Mouse (Mus musculus): ENCODE data around the gene Fam98b.

Gene Fam98b

DNA sequence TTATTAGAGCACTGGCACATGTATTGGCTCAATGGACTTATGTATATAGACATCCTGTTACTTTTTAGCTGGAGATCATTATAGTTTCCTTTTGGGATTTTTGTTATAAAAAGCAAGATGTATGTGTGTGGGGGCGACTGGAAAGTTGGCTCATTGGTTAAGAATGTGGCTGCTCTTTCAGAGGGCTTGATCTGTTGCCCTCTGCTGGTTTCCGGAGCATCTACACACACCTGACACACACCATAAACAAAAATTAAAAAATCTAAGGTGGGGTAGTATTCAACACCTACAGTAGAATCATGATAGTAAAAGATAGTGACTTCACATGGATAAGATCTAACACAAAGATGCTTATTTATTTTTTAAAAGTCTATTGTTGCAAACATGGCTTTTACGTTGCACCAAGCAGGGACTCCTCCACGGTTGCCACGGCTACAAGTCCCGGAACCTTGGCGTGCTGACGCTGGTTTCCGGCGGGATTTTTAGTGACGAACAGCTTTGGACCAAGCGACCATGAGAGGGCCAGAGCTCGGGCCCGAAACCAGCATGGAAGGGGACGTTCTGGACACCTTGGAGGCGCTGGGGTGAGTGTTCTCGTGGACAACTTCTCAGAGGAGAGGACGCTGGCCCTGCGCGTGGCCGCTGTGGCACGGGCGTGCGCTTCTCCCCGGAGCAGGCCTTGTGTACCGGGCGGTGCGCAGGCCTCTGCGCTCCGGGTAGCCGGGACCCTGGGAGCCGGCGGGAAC, at the start of gene Fam98b:
TSS of gene Fam98b (plus strand) at position 485 of the 746 bp plus-strand sequence.
- DNase-seq (ENCODE audit: low read depth, low spot score), result peak; percentile 93

DNA sequence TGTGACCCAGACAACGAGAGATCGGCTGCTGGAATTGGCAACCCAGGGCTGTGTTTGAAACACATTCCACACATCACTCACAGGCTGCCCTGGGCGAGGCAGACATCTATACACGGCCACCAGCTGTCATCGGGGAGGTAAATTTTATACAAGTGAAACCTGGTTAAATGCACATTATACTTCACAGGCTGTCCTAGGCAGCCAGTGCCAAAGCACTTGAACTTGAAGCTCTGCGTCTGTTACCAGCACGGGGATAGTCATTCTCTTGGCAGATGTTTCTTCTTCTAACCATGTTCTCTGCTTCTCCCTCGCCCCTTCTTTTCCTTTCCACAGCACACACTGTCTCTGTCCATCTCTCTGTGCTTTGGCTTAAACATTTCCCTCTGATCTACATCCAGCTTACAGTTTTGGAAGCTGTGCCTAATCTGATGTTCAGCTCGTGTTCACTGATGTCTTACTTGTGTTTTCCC, 48.6 kb upstream of the Fam98b start:
- no peak for DNase-seq (ENCODE audit: low read depth, low spot score)

DNA sequence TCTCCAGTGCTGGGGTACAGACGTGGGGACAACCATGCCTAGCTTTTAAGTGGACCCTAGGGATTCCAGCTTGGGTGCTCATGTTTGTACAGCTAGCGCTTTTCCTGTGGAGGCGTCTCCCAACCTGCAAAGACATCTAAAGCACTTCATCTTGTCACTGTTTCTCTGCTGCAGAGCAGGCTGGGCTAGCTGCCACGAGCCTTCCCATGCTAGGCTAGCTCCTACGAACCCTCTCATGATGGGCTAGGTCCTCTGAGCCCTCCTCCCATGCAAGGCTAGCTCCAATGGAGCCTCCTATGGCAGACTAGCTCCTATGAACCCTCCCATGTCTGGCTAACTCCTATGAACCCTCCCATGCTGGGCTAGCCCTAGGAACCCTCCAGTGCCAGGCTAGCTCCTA, 46.2 kb upstream of the Fam98b start:
- no peak for DNase-seq (ENCODE audit: low read depth, low spot score)

DNA sequence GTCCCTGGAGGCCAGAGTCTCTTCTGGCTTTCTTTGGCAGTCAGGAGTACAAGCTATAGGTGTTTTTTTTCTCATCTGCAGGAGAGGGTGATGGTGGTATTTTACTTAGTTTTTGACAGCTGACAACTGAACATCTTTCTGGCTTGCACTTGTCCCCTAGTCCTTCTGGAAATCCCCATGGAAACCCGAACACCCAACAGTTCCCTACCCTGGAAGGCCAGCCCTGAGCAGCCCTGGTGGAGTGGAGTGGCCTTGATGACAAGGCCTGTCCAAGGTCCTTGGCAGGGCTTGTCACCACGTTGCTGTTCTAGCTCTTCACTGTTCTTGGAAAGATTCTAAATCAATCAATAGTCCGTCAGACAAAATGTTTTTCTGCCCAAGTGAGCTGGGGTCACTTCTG, 45.0 kb upstream of the Fam98b start:
- DNase-seq (ENCODE audit: low read depth, low spot score), result no peak

DNA sequence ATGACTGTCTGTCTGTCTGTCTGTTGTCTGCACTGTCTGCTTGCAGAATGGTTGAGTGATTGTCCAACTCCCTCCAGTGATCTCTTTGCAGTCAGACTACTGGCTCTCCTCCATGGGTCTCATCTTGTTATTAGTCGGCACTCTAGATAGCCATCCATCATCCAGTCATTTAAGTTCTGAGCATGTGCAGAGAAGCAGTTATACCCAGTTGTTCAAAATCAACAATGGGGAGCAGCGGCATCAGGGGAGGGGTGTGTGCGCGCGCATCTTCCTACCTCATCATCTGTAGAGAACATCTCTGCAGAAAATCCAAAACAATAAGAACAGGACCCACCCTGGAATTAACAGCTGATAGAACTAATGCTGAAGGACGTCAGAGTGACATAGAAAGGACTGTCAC, 44.5 kb upstream of the Fam98b start:
- no peak for DNase-seq (ENCODE audit: low read depth, low spot score)

DNA sequence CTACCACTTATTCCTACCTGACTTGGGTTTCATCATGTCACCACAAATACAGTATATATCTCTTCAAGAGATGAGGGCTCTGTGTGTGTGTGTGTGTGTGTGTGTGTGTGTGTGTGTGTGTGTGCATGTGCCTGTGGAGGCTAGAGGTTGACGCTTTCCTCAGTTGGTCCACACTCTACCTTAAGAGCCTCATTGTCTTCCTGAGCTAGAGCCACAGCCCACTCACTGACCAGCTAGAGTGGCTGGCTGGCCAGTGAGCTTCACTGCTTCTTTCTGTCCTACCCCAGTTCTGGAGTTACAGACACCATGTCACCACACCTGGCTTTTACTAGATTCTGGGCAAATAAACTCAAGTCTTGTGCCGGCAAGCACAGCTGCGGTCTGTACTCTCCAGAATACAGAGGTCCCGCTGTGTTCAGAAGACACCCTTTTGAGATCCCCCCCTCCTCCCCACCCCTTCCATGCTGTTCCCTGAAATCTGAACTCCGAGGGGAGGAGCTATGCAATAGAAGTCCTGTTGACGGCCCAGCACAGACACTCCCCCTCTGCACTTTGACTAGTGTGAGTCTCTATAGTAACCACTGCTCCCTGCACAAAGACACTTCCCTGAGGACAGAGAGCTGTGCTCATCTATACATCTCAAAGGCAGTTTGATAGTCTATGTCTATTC, 39.0 kb upstream of the Fam98b start:
- DNase-seq (ENCODE audit: low read depth, low spot score), result no peak

DNA sequence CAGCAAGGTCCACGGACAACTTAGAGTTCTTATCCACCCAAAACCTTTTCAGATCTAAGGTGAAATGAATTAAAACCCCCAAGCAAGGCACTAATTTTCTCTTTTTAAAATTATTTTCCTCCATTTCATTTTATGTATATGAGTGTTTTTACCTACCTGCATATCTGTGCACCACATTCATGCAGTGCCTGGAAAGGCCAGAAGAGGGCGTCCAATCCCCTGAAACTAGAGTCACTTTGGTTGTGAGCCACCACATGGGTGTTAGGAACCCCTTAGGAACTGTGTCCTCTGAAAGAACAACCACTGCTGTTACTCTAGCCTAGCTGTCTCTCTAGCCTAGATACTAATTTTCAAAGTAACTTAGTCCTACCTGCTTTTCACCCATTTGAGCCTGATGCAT, 33.4 kb upstream of the Fam98b start:
- DNase-seq (ENCODE audit: low read depth, low spot score), result peak; percentile 26

DNA sequence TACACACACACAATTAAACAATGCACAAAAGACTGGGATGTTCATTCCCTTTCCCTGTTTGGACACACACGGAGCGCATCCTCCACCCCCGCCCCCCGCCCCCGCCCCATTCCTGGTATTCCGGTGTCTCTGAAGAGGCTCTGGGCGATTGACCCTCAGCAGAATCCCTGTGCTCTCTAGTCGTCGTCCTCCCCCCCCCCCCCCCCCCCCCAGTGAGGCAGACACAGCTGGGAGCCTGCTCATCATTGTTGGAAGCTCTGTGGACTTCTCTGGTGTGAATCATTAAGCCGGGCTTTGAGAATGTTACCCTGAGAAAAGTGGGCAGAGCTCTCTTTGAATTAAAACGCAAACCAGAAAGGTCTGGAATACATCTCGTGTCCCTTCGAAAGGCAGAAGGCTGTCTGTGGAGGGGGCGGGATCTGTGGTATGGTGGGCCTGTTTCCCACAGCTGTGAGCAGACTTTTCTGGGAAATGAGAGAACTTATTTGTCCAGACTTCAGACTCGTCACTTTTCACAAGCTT, 31.8 kb upstream of the Fam98b start:
- no peak for DNase-seq (ENCODE audit: low read depth, low spot score)

DNA sequence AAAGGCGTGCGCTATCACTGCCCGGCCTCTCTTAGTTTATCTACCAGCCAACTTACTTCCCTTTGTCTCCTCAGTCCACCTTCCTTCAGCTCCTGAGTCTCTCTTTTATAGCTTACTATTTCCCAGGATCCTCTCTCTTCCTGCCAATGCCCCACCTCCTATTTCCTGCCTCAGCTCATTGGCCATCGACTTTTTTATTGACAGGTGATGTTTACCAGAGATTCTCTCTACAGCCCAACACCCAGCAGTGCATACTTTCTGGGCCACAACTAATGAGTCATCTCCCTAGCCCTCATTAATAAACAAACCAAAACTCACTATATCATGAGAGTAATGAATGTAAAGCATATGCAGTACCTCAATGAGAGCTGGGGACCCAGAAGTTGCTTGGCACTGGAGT, 30.0 kb upstream of the Fam98b start:
- no peak for DNase-seq (ENCODE audit: low read depth, low spot score)

DNA sequence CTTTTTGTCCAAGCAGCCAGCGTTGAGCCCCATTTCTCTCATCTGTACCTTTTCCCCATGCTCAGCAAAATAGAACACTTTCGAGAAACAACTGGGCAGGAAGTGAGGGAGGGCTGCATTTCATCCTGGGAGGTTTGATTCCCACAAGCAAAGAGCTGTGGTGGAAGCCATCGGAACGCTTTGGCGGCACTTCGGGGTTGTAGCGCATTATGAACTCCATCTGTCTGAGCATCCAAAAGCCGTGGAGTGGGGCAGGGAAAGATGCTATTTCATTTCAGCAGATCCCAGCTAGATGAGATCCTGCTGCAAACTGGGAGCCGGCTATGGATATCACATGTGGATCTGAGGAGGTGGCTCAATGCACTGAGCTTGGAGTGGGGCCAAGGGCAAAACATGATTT, 26.9 kb upstream of the Fam98b start:
- DNase-seq (ENCODE audit: low read depth, low spot score), result no peak

DNA sequence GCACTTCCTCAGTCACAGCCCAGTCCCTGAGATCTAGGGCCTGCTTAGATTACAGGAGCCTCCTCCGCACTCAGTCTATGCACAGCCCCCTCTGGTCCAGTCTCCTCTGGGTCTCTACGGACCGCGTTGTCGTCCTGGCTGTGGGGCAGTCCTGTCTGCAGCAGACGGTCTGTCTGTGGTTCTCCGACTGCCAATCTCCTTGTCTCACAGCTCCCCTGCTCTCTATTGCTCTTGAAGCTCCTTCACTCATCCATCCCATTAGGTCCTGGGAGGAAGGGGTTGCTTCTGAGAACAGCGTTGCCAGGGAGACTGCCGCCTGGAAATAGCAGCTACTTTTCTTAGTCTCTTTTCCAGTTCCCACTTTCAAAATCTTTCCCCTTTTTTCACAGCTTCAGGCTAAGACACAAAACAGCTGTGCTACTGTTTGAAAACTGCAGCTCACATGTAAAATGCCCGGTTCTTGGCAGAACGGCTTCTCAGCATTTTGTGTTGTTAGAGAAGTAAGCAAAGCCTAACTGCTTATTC, 20.9 kb upstream of the Fam98b start:
- DNase-seq (ENCODE audit: low read depth, low spot score), result no peak

DNA sequence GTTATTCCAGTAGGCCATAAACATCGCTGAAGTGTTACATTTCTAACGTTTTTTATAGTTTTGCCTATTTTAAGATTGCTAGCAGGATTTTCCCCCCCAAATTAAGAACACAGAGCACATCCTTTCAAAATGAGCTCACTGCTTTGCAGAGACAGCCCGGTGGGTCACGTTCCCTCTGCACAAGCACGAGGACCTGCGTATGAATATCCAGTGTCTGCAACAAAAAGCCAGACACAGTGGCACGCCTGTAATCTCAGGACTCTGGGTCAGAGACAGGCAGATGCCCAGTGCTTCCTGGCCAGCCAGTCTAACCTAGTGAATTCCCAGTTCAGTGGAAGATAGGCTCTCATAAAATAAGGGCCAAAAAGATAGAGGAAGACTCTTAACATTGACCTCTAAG, 19.3 kb upstream of the Fam98b start:
- no peak for DNase-seq (ENCODE audit: low read depth, low spot score)

DNA sequence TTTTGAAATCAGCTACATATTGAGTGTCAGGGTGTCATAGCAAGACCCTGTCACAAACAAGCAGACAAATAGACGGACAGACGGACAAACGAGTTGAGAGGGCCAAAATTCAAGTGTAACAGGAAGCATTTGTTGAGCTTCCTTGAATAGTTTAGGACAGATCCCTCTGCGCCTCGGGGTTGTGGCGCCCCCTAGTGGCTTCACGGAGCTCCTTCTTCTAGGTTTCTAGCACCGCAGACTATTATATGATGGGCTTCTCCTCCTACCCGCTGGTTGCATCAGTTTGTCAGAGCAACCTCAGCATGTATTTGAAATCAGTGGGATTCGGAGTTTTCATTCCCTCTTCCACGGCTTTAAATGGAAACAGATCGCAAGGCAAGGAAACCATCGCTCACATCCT, 18.3 kb upstream of the Fam98b start:
- DNase-seq (ENCODE audit: low read depth, low spot score), result peak; percentile 78

DNA sequence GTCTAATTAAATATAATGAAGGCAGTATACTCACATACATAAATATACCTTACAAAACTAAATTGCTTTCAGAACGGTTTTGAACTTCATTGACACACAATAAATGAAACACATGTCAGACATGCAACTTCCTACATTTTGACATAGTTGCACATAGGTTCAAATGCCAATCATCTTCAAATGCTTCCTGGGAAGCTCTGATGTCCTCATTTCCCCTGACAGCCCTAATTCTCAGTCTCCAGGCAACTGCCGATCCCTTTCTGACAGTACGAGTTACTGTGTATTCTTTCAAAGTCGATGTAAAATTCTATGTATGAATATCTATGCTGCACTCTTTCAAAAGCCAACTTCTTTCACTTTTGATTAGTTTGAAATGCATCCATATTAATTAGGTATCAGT, 7.6 kb upstream of the Fam98b start:
- DNase-seq (ENCODE audit: low read depth, low spot score), result no peak

DNA sequence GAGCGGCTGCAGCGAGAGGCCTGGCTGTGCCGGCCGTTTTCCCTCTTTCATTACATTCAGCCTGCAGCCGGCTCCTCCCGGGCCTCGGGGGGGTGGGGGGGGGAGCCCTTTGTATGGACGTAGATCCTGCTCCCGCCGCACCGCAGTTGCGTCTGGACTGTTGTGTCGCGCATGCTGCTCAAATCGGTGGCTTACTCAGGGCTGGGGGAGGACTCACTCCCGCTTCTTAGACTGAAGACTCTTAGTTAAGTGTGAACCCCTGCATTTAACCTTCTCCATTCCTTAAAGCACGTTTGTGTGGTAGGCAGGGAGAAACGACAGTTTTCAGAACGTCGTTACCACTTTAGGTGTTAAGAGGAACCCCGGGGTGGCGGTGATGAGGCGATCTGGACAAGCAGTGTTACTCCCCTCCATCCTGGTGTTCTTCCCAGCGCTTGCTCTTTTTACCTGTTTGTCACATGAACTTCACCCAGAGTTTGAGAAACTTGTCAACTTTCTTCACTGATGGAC, 517 bp downstream of the Fam98b start:
- DNase-seq (ENCODE audit: low read depth, low spot score), result no peak

DNA sequence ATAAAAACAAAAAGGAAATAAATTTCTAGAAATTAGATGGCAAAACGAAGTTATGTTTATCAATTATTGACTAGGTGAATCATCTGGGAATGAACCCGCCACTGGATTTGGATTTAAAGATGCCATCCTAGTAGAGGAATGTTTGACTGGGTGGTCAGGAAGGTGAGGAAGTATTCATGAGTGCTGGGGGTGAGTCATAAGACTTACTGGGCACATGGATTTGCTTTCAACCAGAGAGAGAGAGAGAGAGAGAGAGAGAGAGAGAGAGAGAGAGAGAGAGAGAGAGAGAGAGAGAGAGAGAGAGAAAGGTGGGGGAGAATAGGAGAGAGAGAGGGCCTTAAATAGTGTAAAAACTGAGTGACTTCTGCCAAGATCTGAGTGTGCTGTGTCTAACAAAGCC, 5.9 kb downstream of the Fam98b start:
- DNase-seq (ENCODE audit: low read depth, low spot score), result no peak

DNA sequence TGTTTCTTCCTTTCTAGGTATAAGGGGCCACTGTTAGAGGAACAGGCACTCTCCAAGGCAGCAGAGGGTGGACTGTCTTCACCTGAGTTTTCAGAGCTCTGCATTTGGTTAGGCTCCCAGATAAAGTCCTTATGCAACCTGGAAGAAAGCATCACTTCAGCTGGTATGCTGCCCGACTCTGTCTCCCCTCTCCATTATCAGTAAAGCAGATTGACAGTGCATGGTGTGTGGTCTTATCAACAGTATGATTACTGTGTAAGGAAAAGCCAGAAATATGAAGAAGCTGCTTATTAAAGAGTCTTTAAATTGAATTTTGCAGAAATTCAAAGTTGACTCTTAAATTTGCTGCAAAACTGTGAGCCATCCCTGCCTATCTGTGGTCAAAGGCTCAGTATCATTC, 8.1 kb downstream of the Fam98b start:
- DNase-seq (ENCODE audit: low read depth, low spot score), result no peak

DNA sequence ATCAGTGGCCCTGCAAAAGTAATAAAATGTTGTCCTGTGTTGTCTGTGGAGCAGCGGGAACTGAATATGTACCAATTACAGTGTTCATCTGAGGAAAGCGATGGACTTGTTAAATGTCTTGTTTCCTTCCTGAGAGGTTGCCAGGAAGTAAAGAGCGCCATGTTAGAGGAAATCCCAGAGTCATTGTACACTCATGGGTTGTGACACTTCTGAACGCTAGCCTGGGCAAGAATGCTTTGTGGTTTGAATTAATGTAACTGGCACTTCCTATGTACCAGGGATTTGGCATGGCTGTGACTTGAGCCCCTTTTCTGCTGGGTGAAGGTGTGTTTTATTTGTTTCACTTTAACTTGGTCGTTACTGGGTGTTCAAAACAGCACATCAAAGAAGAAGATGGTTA, 12.6 kb downstream of the Fam98b start:
- DNase-seq (ENCODE audit: low read depth, low spot score), result no peak

DNA sequence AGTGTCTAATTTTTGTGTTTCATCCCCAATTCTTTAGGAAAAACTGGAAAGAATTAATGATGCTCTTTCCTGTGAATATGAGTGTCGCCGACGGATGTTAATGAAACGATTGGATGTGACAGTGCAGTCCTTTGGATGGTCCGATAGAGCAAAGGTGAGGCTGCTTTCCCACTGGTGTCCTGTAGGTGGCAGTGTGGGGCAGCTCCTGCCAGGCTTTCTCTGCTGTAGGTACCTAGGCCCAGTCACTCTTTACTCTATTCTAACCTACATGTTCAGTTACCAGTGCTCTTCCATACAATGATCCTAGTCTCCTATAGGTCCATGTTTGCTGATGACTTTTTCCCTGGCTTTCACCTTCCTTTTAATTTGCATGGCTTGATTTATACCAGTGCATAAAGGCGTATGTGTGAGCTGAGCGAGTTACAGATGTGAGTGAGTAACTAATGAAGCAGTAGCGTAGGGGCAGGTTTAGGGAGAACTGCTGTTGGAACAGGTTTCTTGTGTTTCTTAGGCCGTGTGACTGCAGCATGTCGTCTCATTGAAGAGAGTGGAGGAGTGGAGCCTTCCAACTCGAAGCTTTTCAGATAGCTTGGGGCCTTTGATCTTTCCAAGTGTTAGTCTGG, 14.4 kb downstream of the Fam98b start:
- DNase-seq (ENCODE audit: low read depth, low spot score), result peak; percentile 86

DNA sequence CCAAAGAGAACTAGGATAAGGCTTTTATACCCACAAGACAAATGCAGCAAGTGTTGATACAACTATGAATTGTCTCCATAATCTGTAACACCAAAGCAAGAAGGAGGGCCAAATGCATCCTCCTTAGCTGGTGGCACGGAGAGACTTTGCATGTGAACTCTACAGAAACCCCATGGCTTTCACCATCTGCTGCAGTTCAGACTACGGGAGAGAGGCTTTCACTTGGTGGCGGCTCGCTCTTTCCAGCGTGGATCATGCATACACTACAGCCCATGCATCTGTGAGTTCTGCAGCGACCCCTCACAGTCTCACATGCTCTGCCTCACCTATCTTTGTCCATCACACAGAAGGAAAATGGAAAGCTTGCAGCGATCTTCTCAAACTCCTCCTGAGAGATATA, 38.8 kb downstream of the Fam98b start:
- no peak for DNase-seq (ENCODE audit: low read depth, low spot score)

DNA sequence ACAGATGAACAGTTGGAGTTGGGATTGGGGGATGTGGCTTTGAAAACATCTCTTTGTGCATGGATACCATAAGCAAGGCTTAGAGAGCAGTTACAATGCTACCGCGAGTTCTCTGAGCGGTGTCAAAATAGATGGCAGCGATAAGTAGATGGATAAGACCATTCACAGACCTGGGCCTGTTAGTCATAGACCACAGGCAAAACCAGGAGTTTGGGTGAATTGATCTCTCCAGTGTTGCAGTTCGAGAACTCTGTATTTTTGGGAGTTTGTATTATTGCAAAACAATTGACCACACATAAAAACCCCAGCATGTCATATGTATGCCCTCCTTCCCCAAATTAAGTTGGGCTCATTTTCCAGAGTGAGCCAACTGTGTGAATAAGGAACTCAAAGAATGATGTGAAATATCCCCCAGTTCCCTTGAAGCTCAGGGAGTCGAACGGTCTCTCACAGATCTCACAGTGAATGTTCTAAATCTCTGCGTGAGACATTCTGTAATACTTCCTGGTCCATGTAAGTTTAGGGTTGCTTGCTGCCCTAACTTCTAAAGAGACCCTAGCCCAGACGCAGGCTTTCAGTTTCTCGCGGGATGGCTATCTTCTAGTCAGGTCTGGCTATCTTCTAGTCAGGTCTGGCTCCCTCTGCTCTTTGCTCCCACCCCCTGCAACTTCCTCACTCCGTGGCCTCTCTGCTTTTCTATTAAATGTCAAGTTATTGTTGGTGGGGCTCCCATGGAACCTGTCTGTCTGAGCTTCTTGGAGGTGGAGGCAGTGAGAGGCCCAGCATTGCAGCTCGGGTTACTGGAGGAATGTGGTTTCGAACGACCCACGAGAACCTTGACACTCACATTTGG, 50.3 kb downstream of the Fam98b start:
- DNase-seq (ENCODE audit: low read depth, low spot score), result no peak
